Mouse (Mus musculus) MEL (cell line): ENCODE measurements at regions not wholly inside any gene's neighbourhood (a gene's known extent, or its start where the extent isn't known, plus 50 kb on each side); places are given as distances from the start of the nearest gene placed in this dataset.

ENCODE experiments used
- DNase-seq: peaks from one replicate; pipeline ENCODE4 v3.0.0; 2011; ENCODE audit warnings: low read depth, low spot score
- H3K27ac ChIP-seq: 2 replicates; pipeline ENCODE4 v1.5.1; 2012; ENCODE audit warnings: low read depth, mild to moderate bottlenecking, control low read depth, low read length, moderate library complexity; ENCODE audit not compliant: control insufficient read depth
- H3K27me3 ChIP-seq, 2 experiments: fragments of 150-350 bp in 1 of 2; sonication (generic) in 1 of 2; 2 replicates each; pipeline ENCODE4 v1.6.1; 2012; ENCODE audit warnings: low read length in 2 of 2, mild to moderate bottlenecking in 2 of 2, improper control_type of control experiment in 1 of 2, moderate library complexity in 1 of 2; ENCODE audit not compliant: insufficient read depth in 2 of 2, control insufficient read depth in 1 of 2
- H3K36me3 ChIP-seq, 2 experiments: 2 replicates each; pipeline ENCODE4 v1.6.1; 2012 to 2014; ENCODE audit warnings: low read length in 2 of 2, improper control_type of control experiment in 1 of 2, inconsistent platforms in 1 of 2, mild to moderate bottlenecking in 1 of 2; ENCODE audit not compliant: insufficient read depth in 2 of 2, control insufficient read depth in 1 of 2
- H3K4me1 ChIP-seq, 2 experiments: fragments of 150-350 bp in 1 of 2; sonication (generic) in 1 of 2; 2 replicates each; pipeline ENCODE4 v1.6.1; 2012; ENCODE audit warnings: low read length in 2 of 2, improper control_type of control experiment in 1 of 2, mild to moderate bottlenecking in 1 of 2; ENCODE audit not compliant: insufficient read depth in 2 of 2, control insufficient read depth in 1 of 2
- H3K4me3 ChIP-seq, 2 experiments: fragments of 150-350 bp in 1 of 2; sonication (generic) in 1 of 2; 2 replicates each; pipeline ENCODE4 v1.5.1; 2012; ENCODE audit warnings: low read depth in 2 of 2, low read length in 2 of 2, mild to moderate bottlenecking in 2 of 2, moderate library complexity in 2 of 2, control low read depth in 1 of 2, improper control_type of control experiment in 1 of 2; ENCODE audit not compliant: control insufficient read depth in 1 of 2, insufficient read depth in 1 of 2
- H3K79me2 ChIP-seq: 2 replicates; pipeline ENCODE4 v1.6.1; 2012; ENCODE audit warnings: mild to moderate bottlenecking, low read length, moderate library complexity; ENCODE audit not compliant: control insufficient read depth, poor library complexity, insufficient read depth
- H3K9ac ChIP-seq: 2 replicates; pipeline ENCODE4 v1.6.1; 2012; ENCODE audit warnings: low read depth, mild to moderate bottlenecking, control low read depth, low read length, moderate library complexity; ENCODE audit not compliant: control insufficient read depth, poor library complexity, severe bottlenecking
- H3K9me3 ChIP-seq: fragments of 150-350 bp; sonication (generic); replicated peaks from 2 replicates; pipeline ENCODE4 v1.6.1; 2012; ENCODE audit warnings: mild to moderate bottlenecking, low read length, improper control_type of control experiment, moderate library complexity; ENCODE audit not compliant: insufficient read depth
- CHD1 ChIP-seq: IDR thresholded peaks from 2 replicates; pipeline ENCODE4 v1.6.1; 2012; ENCODE audit warnings: low read depth, mild to moderate bottlenecking, inconsistent platforms, low read length, improper control_type of control experiment
- CHD2 ChIP-seq: IDR thresholded peaks from 2 replicates; pipeline ENCODE4 v1.6.1; 2011; ENCODE audit warnings: low read length, improper control_type of control experiment
- GATA1 ChIP-seq: IDR thresholded peaks from 2 replicates; pipeline ENCODE4 v1.6.1; 2011; ENCODE audit warnings: low read depth, low read length, improper control_type of control experiment
- JUND ChIP-seq: IDR thresholded peaks from 2 replicates; pipeline ENCODE4 v1.6.1; 2011; ENCODE audit warnings: low read depth, mild to moderate bottlenecking, improper control_type of control experiment, low read length
- KAT2A ChIP-seq: conservative IDR thresholded peaks from 2 replicates; pipeline ENCODE4 v1.6.1; 2012; ENCODE audit warnings: low read depth, low read length, improper control_type of control experiment, inconsistent platforms
- MAFK ChIP-seq: IDR thresholded peaks from 2 replicates; pipeline ENCODE4 v1.6.1; 2011; ENCODE audit warnings: low read depth, mild to moderate bottlenecking, low read length, improper control_type of control experiment, borderline replicate concordance
- MAX ChIP-seq: IDR thresholded peaks from 2 replicates; pipeline ENCODE4 v1.6.1; 2011; ENCODE audit warnings: low read length, improper control_type of control experiment
- MAZ ChIP-seq: IDR thresholded peaks from 2 replicates; pipeline ENCODE4 v1.6.1; 2012; ENCODE audit warnings: low read depth, mild to moderate bottlenecking, inconsistent platforms, low read length, improper control_type of control experiment
- MXI1 ChIP-seq: IDR thresholded peaks from 2 replicates; pipeline ENCODE4 v1.6.1; 2011; ENCODE audit warnings: mild to moderate bottlenecking, low read depth, low read length, improper control_type of control experiment
- NELFE ChIP-seq: IDR thresholded peaks from 2 replicates; pipeline ENCODE4 v1.6.1; 2011; ENCODE audit warnings: low read depth, low read length, improper control_type of control experiment
- POLR2AphosphoS2 ChIP-seq: IDR thresholded peaks from 2 replicates; pipeline ENCODE4 v1.6.1; 2011; ENCODE audit warnings: low read length, improper control_type of control experiment
- POLR2AphosphoS5 ChIP-seq: IDR thresholded peaks from 2 replicates; pipeline ENCODE4 v1.6.1; 2012; ENCODE audit warnings: low read depth, borderline replicate concordance, mild to moderate bottlenecking, inconsistent platforms, low read length, moderate library complexity, mixed read lengths
- RAD21 ChIP-seq: IDR thresholded peaks from 2 replicates; pipeline ENCODE4 v1.6.1; 2011; ENCODE audit warnings: mild to moderate bottlenecking, low read depth, low read length, improper control_type of control experiment
- SIN3A ChIP-seq: IDR thresholded peaks from 2 replicates; pipeline ENCODE4 v1.6.1; 2012; ENCODE audit warnings: low read length, improper control_type of control experiment, inconsistent platforms
- TAL1 ChIP-seq: IDR thresholded peaks from 2 replicates; pipeline ENCODE4 v1.6.1; 2012; ENCODE audit warnings: mild to moderate bottlenecking, inconsistent platforms, low read length, moderate library complexity, mixed read lengths
- TBP ChIP-seq: IDR thresholded peaks from 2 replicates; pipeline ENCODE4 v1.8.0; 2011; ENCODE audit warnings: low read depth, low read length, improper control_type of control experiment
- TCF12 ChIP-seq: IDR thresholded peaks from 2 replicates; pipeline ENCODE4 v1.6.1; 2014; ENCODE audit warnings: low read depth, mild to moderate bottlenecking, inconsistent platforms, low read length, improper control_type of control experiment, moderate library complexity
- UBTF ChIP-seq: IDR thresholded peaks from 2 replicates; pipeline ENCODE4 v1.6.1; 2012; ENCODE audit warnings: low read depth, mild to moderate bottlenecking, inconsistent platforms, low read length, improper control_type of control experiment, moderate library complexity, borderline replicate concordance; ENCODE audit not compliant: insufficient read depth
- USF2 ChIP-seq, 2 experiments: IDR thresholded peaks; 2 replicates each; pipeline ENCODE4 v1.6.1; 2011 to 2012; ENCODE audit warnings: improper control_type of control experiment in 2 of 2, low read length in 2 of 2, borderline replicate concordance in 1 of 2, inconsistent platforms in 1 of 2, low read depth in 1 of 2, mild to moderate bottlenecking in 1 of 2; ENCODE audit not compliant: insufficient read depth in 1 of 2
- ZNF384 ChIP-seq: IDR thresholded peaks from 2 replicates; pipeline ENCODE4 v1.6.1; 2012; ENCODE audit warnings: low read depth, mild to moderate bottlenecking, inconsistent platforms, low read length, improper control_type of control experiment

DNA sequence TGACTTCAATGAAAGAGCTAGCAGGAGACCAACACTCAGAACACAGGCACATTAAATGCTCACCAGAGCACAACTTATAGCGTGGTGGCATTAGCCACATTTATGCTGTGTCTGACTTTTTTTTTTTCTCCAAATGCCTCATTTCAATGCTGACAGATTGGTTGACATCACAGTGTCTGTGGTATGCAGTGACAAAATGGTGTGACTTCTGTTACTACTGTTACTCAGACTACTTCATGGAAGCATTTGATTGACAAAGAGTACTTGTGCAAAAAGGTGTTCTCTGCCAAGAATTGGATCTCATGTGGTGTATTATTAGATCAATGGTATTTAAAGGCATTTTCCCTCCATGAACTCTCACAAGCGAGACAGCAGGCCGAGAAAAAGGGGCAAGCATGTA lies 314.8 kb downstream of the Cmpk2 start:
- TF ChIP-seq POLR2AphosphoS5, result no peak
- no peak for TF ChIP-seq CHD1
- TF ChIP-seq JUND, result no peak
- TF ChIP-seq CHD2, result no peak
- TF ChIP-seq TBP, result no peak
- TF ChIP-seq MAFK, result no peak
- no peak for TF ChIP-seq ZNF384
- TF ChIP-seq NELFE, result no peak
- no peak for TF ChIP-seq POLR2AphosphoS2
- TF ChIP-seq KAT2A, result no peak
- TF ChIP-seq MXI1, result no peak
- no peak for TF ChIP-seq MAX
- TF ChIP-seq MAZ, result no peak
- TF ChIP-seq USF2 (IDR thresholded peaks at IDR 0.05; ENCODE audit: borderline replicate concordance in 1 of 2, insufficient read depth in 1 of 2, low read depth in 1 of 2, low read length in 2 of 2), result no peak
- TF ChIP-seq UBTF, result no peak
- TF ChIP-seq SIN3A, result no peak
- TF ChIP-seq GATA1, result no peak
- TF ChIP-seq TCF12, result no peak
- TF ChIP-seq RAD21, result no peak
- TF ChIP-seq TAL1, result no peak
- H3K9me3 ChIP-seq, result no peaks in the 10 kb centered on the region
- no peak for DNase-seq
- H3K4me1 ChIP-seq, result no peaks in the 10 kb centered on the region
- no peak overlapping the region for H3K4me3 ChIP-seq
- no peaks in the 10 kb centered on the region for H3K27me3 ChIP-seq
- no peaks in the 10 kb centered on the region for H3K36me3 ChIP-seq
- no peak overlapping the region for H3K9ac ChIP-seq
- no peaks in the 10 kb centered on the region for H3K79me2 ChIP-seq
- no peak overlapping the region for H3K27ac ChIP-seq

DNA sequence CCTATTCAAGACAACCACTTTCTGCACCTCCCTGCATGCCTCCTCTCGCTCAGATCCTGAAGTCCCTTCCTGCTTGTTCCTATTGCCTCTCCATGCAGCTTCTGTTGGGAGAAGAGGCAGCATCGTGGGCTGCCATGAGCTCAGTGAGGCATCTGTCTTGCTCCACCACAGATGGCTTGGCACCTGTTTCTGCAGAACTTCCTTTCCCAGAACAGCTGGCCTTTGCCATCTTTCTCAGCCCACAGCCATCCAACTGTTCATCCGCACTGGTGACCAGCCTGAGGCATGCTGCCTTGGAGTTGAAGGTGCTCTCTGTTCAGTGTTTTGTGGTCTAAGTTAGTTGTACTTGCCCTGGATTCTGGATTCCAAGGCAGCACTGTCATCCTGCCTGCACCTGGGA lies 312.5 kb downstream of the Cmpk2 start:
- Histone ChIP-seq H3K27ac (no peak overlapping the region), H3K9me3 (no peaks in the 10 kb centered on the region), H3K9ac (no peak overlapping the region), H3K4me1 (no peaks in the 10 kb centered on the region), H3K79me2 (no peaks in the 10 kb centered on the region)
- no peak for TF ChIP-seq POLR2AphosphoS2
- TF ChIP-seq, all 39 proteins: peak for 0
- no peak for DNase-seq
- H3K4me3 ChIP-seq, result no peak overlapping the region
- no peaks in the 10 kb centered on the region for H3K27me3 ChIP-seq
- no peaks in the 10 kb centered on the region for H3K36me3 ChIP-seq
